In the genomic region with DNA sequence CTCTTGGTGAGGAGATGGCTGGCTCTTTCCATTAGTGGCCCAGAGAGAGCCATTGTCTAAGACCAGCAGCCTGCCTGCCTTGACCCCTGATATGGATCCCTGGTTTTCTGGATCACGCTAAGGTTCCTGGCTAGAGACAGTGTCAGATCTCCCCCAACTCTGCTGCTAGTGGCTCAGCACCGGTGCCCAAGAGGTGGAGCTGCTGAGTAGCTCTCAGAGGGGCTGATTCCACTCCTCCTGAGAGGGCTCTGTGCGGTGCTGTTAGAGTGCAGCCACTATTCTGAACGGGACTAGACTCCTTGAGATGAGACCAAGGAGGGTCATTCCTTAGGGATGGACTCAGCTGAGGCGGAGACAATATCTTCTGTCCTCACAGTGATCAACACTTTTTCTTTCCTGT, we compare ENCODE assay signal across 15 mouse cellular contexts.
DNase-seq lines count a peak whose midpoint lies in the region; ATAC-seq and TF ChIP-seq lines count a peak whose summit lies in the region.
"Had no signal": no experiment of that assay in that cellular context is flagged by ENCODE, and none has a peak within 500 bp of the region (broad histone marks: within the 10 kb centered on the region; RNA-seq: fewer than 3 reads in every experiment).

No protein-coding gene starts in this region.

- TF ChIP-seq EP300 in stomach, postnatal 0 days (optimal IDR thresholded peaks at IDR 0.05) = no peak

- DNase-seq in adrenal gland, postnatal 10 days = peak; percentile 7
- no peak for DNase-seq in adrenal gland, postnatal 4 days (ENCODE audit: low spot score in 2 of 2)
- DNase-seq in kidney, adult 18-20 months = peak; percentile 11
- no peak for DNase-seq in midbrain, postnatal 0 days (ENCODE audit: low spot score)
- DNase-seq in stomach, postnatal 0 days (ENCODE audit: low spot score) = no peak
- no peak for DNase-seq in left cerebral cortex, adult 8-10 months (ENCODE audit: low spot score in 2 of 2)
- DNase-seq: adrenal gland, postnatal 14 days; heart, postnatal 36 days; liver, embryonic 13.5 days; midbrain, embryonic 14.5 days had no signal

- no peaks in the 10 kb centered on the region for H3K9me3 ChIP-seq in kidney, embryonic 15.5 days (replicated peaks)
- no peaks in the 10 kb centered on the region for H3K9me3 ChIP-seq in midbrain, postnatal 0 days (ENCODE audit: low read length)
- H3K9me3 ChIP-seq in midbrain, embryonic 16.5 days (replicated peaks; ENCODE audit: control insufficient read depth, low read length, poor library complexity, severe bottlenecking) = no peaks in the 10 kb centered on the region
- peaks cover 3% of the 10 kb centered on the region; the same call in 1 of the 2 replicates for H3K9me3 ChIP-seq in stomach, postnatal 0 days (ENCODE audit: control insufficient read depth, low read length)
- H3K9me3 ChIP-seq: heart, embryonic 10.5 days had no signal

- no peak overlapping the region for H3K9ac ChIP-seq in kidney, embryonic 15.5 days
- H3K9ac ChIP-seq in midbrain, postnatal 0 days (replicated peaks; ENCODE audit: low read length, poor library complexity, severe bottlenecking) = no peak overlapping the region
- no peak overlapping the region for H3K9ac ChIP-seq in midbrain, embryonic 16.5 days (ENCODE audit: low read depth, low read length)
- no peak overlapping the region for H3K9ac ChIP-seq in stomach, postnatal 0 days (ENCODE audit: low read length)
- H3K9ac ChIP-seq: liver, embryonic 13.5 days; neural tube, embryonic 12.5 days had no signal

- H3K4me3 ChIP-seq in kidney, embryonic 15.5 days (replicated peaks) = no peak overlapping the region
- H3K4me3 ChIP-seq in midbrain, postnatal 0 days (ENCODE audit: low read depth, low read length) = no peak overlapping the region
- no peak overlapping the region for H3K4me3 ChIP-seq in midbrain, embryonic 16.5 days (ENCODE audit: low read depth, low read length)
- H3K4me3 ChIP-seq in stomach, postnatal 0 days (ENCODE audit: low read depth, low read length) = no peak overlapping the region
- H3K4me3 ChIP-seq: heart, embryonic 10.5 days; liver, embryonic 13.5 days; neural tube, embryonic 12.5 days had no signal

- H3K36me3 ChIP-seq in kidney, embryonic 15.5 days = no peaks in the 10 kb centered on the region
- H3K36me3 ChIP-seq in midbrain, postnatal 0 days (ENCODE audit: insufficient read depth, low read length) = no peaks in the 10 kb centered on the region
- H3K36me3 ChIP-seq in midbrain, embryonic 16.5 days (ENCODE audit: control insufficient read depth, insufficient read depth, low read length) = no peaks in the 10 kb centered on the region
- no peaks in the 10 kb centered on the region for H3K36me3 ChIP-seq in stomach, postnatal 0 days (ENCODE audit: control insufficient read depth, insufficient read depth, low read length)
- H3K36me3 ChIP-seq: heart, embryonic 10.5 days; liver, embryonic 13.5 days; neural tube, embryonic 12.5 days had no signal

- no peak overlapping the region for H3K4me2 ChIP-seq in kidney, embryonic 15.5 days
- no peak overlapping the region for H3K4me2 ChIP-seq in midbrain, postnatal 0 days (ENCODE audit: low read depth, low read length, poor library complexity, severe bottlenecking)
- H3K4me2 ChIP-seq in midbrain, embryonic 16.5 days (ENCODE audit: low read length) = no peak overlapping the region
- no peak overlapping the region for H3K4me2 ChIP-seq in stomach, postnatal 0 days (replicated peaks; ENCODE audit: low read depth)
- H3K4me2 ChIP-seq: liver, embryonic 13.5 days; neural tube, embryonic 12.5 days had no signal

- no peak for ATAC-seq in kidney, embryonic 15.5 days (replicated peaks; ENCODE audit: low FRiP score)
- no peak for ATAC-seq in midbrain, postnatal 0 days (ENCODE audit: low FRiP score)
- no peak for ATAC-seq in midbrain, embryonic 16.5 days
- ATAC-seq in stomach, postnatal 0 days (ENCODE audit: low FRiP score, low TSS enrichment) = no peak

- H3K4me1 ChIP-seq in kidney, embryonic 15.5 days = peaks cover 3% of the 10 kb centered on the region; the same call in 1 of the 2 replicates
- H3K4me1 ChIP-seq in midbrain, postnatal 0 days (ENCODE audit: insufficient read depth, low read length) = no peaks in the 10 kb centered on the region
- no peaks in the 10 kb centered on the region for H3K4me1 ChIP-seq in midbrain, embryonic 16.5 days (ENCODE audit: control insufficient read depth, insufficient read depth, low read length)
- H3K4me1 ChIP-seq in stomach, postnatal 0 days (replicated peaks; ENCODE audit: control insufficient read depth, insufficient read depth) = no peaks in the 10 kb centered on the region
- H3K4me1 ChIP-seq: liver, embryonic 13.5 days had no signal

- no peak overlapping the region for H3K27ac ChIP-seq in kidney, embryonic 15.5 days
- H3K27ac ChIP-seq in midbrain, postnatal 0 days (ENCODE audit: low read depth, low read length) = no peak overlapping the region
- no peak overlapping the region for H3K27ac ChIP-seq in midbrain, embryonic 16.5 days (ENCODE audit: low read length)
- H3K27ac ChIP-seq in stomach, postnatal 0 days (replicated peaks) = no peak overlapping the region
- H3K27ac ChIP-seq: heart, embryonic 10.5 days; liver, embryonic 13.5 days; macrophage; neural tube, embryonic 12.5 days had no signal

- TF ChIP-seq CTCF in midbrain, postnatal 0 days (IDR thresholded peaks at IDR 0.05) = peak; percentile 41
- TF ChIP-seq CTCF in stomach, postnatal 0 days (IDR thresholded peaks at IDR 0.05; ENCODE audit: low read depth) = peak; percentile 40

- H3K27me3 ChIP-seq in kidney, embryonic 15.5 days = no peaks in the 10 kb centered on the region
- no peaks in the 10 kb centered on the region for H3K27me3 ChIP-seq in midbrain, postnatal 0 days (ENCODE audit: insufficient read depth, low read length)
- no peaks in the 10 kb centered on the region for H3K27me3 ChIP-seq in midbrain, embryonic 16.5 days (ENCODE audit: control insufficient read depth, insufficient read depth, low read depth, low read length)
- H3K27me3 ChIP-seq in stomach, postnatal 0 days (ENCODE audit: control insufficient read depth, insufficient read depth, low read length) = no peaks in the 10 kb centered on the region
- H3K27me3 ChIP-seq: neural tube, embryonic 12.5 days had no signal

- WGBS in kidney, embryonic 15.5 days = 39% methylated on average over 5 of the region's 5 CpGs
- 39% methylated on average over 5 of the region's 5 CpGs for WGBS in midbrain, postnatal 0 days
- 51% methylated on average over 5 of the region's 5 CpGs for WGBS in midbrain, embryonic 16.5 days
- 41% methylated on average over 5 of the region's 5 CpGs for WGBS in stomach, postnatal 0 days

Comparison
In these comparisons a context has a peak if more than half of its experiments do, and no peak if none do; other contexts are left out.
1. DNase-seq: peak in adrenal gland, postnatal 10 days (single experiment) and kidney, adult 18-20 months (single experiment); none in adrenal gland, postnatal 4 days (0 of 2), midbrain, postnatal 0 days (single experiment), stomach, postnatal 0 days (single experiment) and left cerebral cortex, adult 8-10 months (0 of 2).